Mouse (Mus musculus) retina, postnatal 7 days (tissue): ENCODE data around the gene Gcgr.
A peak's percentile ranks its signal among the peaks of the same experiment; 100 is the strongest.

ENCODE experiments used
- DNase-seq: peaks from one replicate; pipeline ENCODE4 v3.0.0-alpha.2; 2012; ENCODE audit warnings: low read depth, low spot score

The Gcgr gene

GRCm38 (mm10) chr11:120530085-120530964 is at the start of gene Gcgr:
Gcgr (plus strand) TSS chr11:120530699.
- no peak for DNase-seq

GRCm38 (mm10) chr11:120483448-120483934 is 47.0 kb upstream of the Gcgr start:
- DNase-seq, result no peak

- peak; percentile 92 for DNase-seq
Observed at GRCm38 (mm10) chr11:120484265-120484981, 46.1 kb upstream of the Gcgr start, which contains the start of gene Mrpl12. Mrpl12 (plus strand) TSS chr11:120484613.

- no peak for DNase-seq
Observed at GRCm38 (mm10) chr11:120485251-120485650, 45.2 kb upstream of the Gcgr start.

GRCm38 (mm10) chr11:120488516-120488915 is 42.0 kb upstream of the Gcgr start:
- DNase-seq, result no peak

GRCm38 (mm10) chr11:120489054-120489761 is 41.3 kb upstream of the Gcgr start:
- peak; percentile 82 for DNase-seq

- DNase-seq, result no peak
Observed at GRCm38 (mm10) chr11:120490291-120491046, 40.0 kb upstream of the Gcgr start.

- DNase-seq, result peak; percentile 77
Observed at GRCm38 (mm10) chr11:120491317-120492023, 39.0 kb upstream of the Gcgr start, which contains the start of gene Slc25a10. Slc25a10 (plus strand) TSS chr11:120491840.

- DNase-seq, result no peak
Observed at GRCm38 (mm10) chr11:120492024-120492877, 38.2 kb upstream of the Gcgr start.

GRCm38 (mm10) chr11:120492878-120493203 is 37.7 kb upstream of the Gcgr start:
- DNase-seq, result no peak

- no peak for DNase-seq
Observed at GRCm38 (mm10) chr11:120493351-120493750, 37.1 kb upstream of the Gcgr start.

- DNase-seq, result no peak
Observed at GRCm38 (mm10) chr11:120493911-120494310, 36.6 kb upstream of the Gcgr start.

- no peak for DNase-seq
Observed at GRCm38 (mm10) chr11:120497436-120497835, 33.1 kb upstream of the Gcgr start.

GRCm38 (mm10) chr11:120498226-120498625 is 32.3 kb upstream of the Gcgr start:
- no peak for DNase-seq

GRCm38 (mm10) chr11:120498891-120499290 is 31.6 kb upstream of the Gcgr start:
- no peak for DNase-seq

- DNase-seq, result no peak
Observed at GRCm38 (mm10) chr11:120499894-120500293, 30.6 kb upstream of the Gcgr start.

- DNase-seq, result no peak
Observed at GRCm38 (mm10) chr11:120500357-120500756, 30.1 kb upstream of the Gcgr start.

- DNase-seq, result no peak
Observed at GRCm38 (mm10) chr11:120501018-120501417, 29.5 kb upstream of the Gcgr start.

- no peak for DNase-seq
Observed at GRCm38 (mm10) chr11:120501701-120502100, 28.8 kb upstream of the Gcgr start.

- no peak for DNase-seq
Observed at GRCm38 (mm10) chr11:120505661-120506060, 24.8 kb upstream of the Gcgr start.
